Mouse (Mus musculus) heart, postnatal 0 days (tissue): Measurements from ENCODE around the gene Rusc1. TPM values are rescaled to one million over a fixed set of nuclear protein-coding genes. Genes with fewer than 3 reads are reported as not detected.

Experiments used
- ATAC-seq: fragments of 200-750 bp; cut with Nextera tagmentation; 2 replicates; pipeline ENCODE4 v1.8.0; 2017; ENCODE audit warnings: low read depth, moderate number of reproducible peaks, moderate library complexity; ENCODE audit not compliant: insufficient read depth
- DNase-seq: peaks from one replicate; pipeline ENCODE4 v3.0.0-alpha.2; 2016; ENCODE audit warnings: low spot score
- H3K27ac ChIP-seq: fragments of 300-500 bp; sonication (generic); 2 replicates; pipeline ENCODE4 v1.5.1; 2014; ENCODE audit warnings: low read depth, mild to moderate bottlenecking
- H3K27me3 ChIP-seq: fragments of 300-500 bp; sonication (generic); 2 replicates; pipeline ENCODE4 v1.6.1; 2014; ENCODE audit warnings: low read length, mixed read lengths; ENCODE audit not compliant: control insufficient read depth, insufficient read depth
- H3K36me3 ChIP-seq: fragments of 300-500 bp; sonication (generic); replicated peaks from 2 replicates; pipeline ENCODE4 v1.6.1; 2014; ENCODE audit warnings: low read length, mixed read lengths; ENCODE audit not compliant: control insufficient read depth, insufficient read depth
- H3K4me1 ChIP-seq: fragments of 300-500 bp; sonication (generic); 2 replicates; pipeline ENCODE4 v1.6.1; 2014; ENCODE audit warnings: antibody characterized with exemption; ENCODE audit not compliant: control insufficient read depth, insufficient read depth
- H3K4me2 ChIP-seq: fragments of 300-500 bp; sonication (generic); 2 replicates; pipeline ENCODE4 v1.6.1; 2014; ENCODE audit warnings: low read depth, mild to moderate bottlenecking, low read length, moderate library complexity
- H3K4me3 ChIP-seq: fragments of 300-500 bp; sonication (generic); 2 replicates; pipeline ENCODE4 v1.5.1; 2014; ENCODE audit warnings: low read depth, low read length
- H3K9ac ChIP-seq: fragments of 300-500 bp; sonication (generic); replicated peaks from 2 replicates; pipeline ENCODE4 v1.6.1; 2014; ENCODE audit warnings: low read depth, low read length, mixed read lengths
- H3K9me3 ChIP-seq: fragments of 300-500 bp; sonication (generic); replicated peaks from 2 replicates; pipeline ENCODE4 v1.6.1; 2016; ENCODE audit warnings: low read length; ENCODE audit not compliant: control insufficient read depth
- CTCF ChIP-seq: IDR thresholded peaks from 2 replicates; pipeline ENCODE4 v1.5.1; 2016; ENCODE audit warnings: antibody characterized with exemption, control low read depth, low read depth
- EP300 ChIP-seq: IDR thresholded peaks from 2 replicates; pipeline ENCODE4 v1.6.1; 2016; ENCODE audit warnings: antibody characterized with exemption, low read depth
- WGBS: fragments of 180-500 bp; shearing (Covaris S2); extraction: QIAGEN DNeasy Blood & Tissue Kit; methylation state at CpG from one replicate; pipeline ENCODE4 v1.1.7; 2014; 5-methylcytosine and 5-hydroxymethylcytosine counted together
- polyA plus RNA-seq: library from polyadenylated mRNA; unstranded; fragments of >200 nt; fragmentation: Nextera tagmentation; extraction: Ambion mirVana; gene quantifications from 2 replicates; pipeline ENCODE4 v1.2.1, GENCODE M21; 2015
- total RNA-seq: library from RNA; depleted of rRNA; stranded (reverse); fragments of >200 nt; gene quantifications from 2 replicates; pipeline ENCODE4 v1.2.3, GENCODE M21; 2014; ENCODE audit warnings: low replicate concordance

Rusc1 gene
- total and polyA plus RNA-seq, 2 experiments from 2014 or later, result 8.5 to 8.7 TPM

GRCm38 (mm10) chr3:89103291-89103595 lies 10.1 kb upstream of the Rusc1 start:
- Histone ChIP-seq H3K9me3 (no peaks in the 10 kb centered on the region), H3K27me3 (no peaks in the 10 kb centered on the region), H3K4me3 (no peak overlapping the region), H3K27ac (no peak overlapping the region), H3K4me2 (no peak overlapping the region), H3K36me3 (peaks cover 6% of the 10 kb centered on the region), H3K9ac (no peak overlapping the region), H3K4me1 (peaks cover 9% of the 10 kb centered on the region)
- TF ChIP-seq CTCF, result no peak
- TF ChIP-seq EP300, result no peak
- DNase-seq (no peak), ATAC-seq (no peak)
- WGBS, result 67% methylated on average over 4 of the region's 4 CpGs

- ATAC-seq (no peak), DNase-seq (no peak)
- peaks cover 9% of the 10 kb centered on the region for H3K4me1 ChIP-seq
- H3K4me3 ChIP-seq, result peak overlapping the region; percentile 74
- TF ChIP-seq CTCF (no peak), EP300 (no peak)
- no peaks in the 10 kb centered on the region for H3K27me3 ChIP-seq
- H3K27ac ChIP-seq, result no peak overlapping the region
- peaks cover 11% of the 10 kb centered on the region for H3K36me3 ChIP-seq
- WGBS, result 59% methylated on average over 12 of the region's 12 CpGs
- H3K4me2 ChIP-seq, result peak overlapping the region; percentile 83
- no peaks in the 10 kb centered on the region for H3K9me3 ChIP-seq
- no peak overlapping the region for H3K9ac ChIP-seq
Observed at GRCm38 (mm10) chr3:89102495-89103290, 9.6 kb upstream of the Rusc1 start.

GRCm38 (mm10) chr3:89101812-89102494 lies 8.8 kb upstream of the Rusc1 start, which contains the start of gene Fdps:
Gene Fdps (minus strand): TSS chr3:89101959.
- ATAC-seq, result peak; percentile 100
- Histone ChIP-seq H3K27me3 (no peaks in the 10 kb centered on the region), H3K4me1 (peaks cover 9% of the 10 kb centered on the region), H3K4me3 (peak within 1 kb of the TSS; percentile 74), H3K36me3 (peaks cover 11% of the 10 kb centered on the region), H3K27ac (no peak within 1 kb of the TSS), H3K4me2 (peak within 1 kb of the TSS; percentile 83), H3K9me3 (no peaks in the 10 kb centered on the region), H3K9ac (peak within 1 kb of the TSS; percentile 43)
- DNase-seq, result peak; percentile 99
- TF ChIP-seq CTCF, result no peak
- TF ChIP-seq EP300, result no peak
- WGBS, result 0% methylated on average over 26 of the region's 26 CpGs

- WGBS, result 0% methylated on average over 19 of the region's 19 CpGs
- ATAC-seq, result peak; percentile 12; the same call in 1 of the 2 replicates
- TF ChIP-seq EP300, result no peak
- no peak for TF ChIP-seq CTCF
- no peak for DNase-seq
- H3K36me3 ChIP-seq, result peaks cover 11% of the 10 kb centered on the region
- no peak overlapping the region for H3K27ac ChIP-seq
- no peaks in the 10 kb centered on the region for H3K27me3 ChIP-seq
- H3K4me1 ChIP-seq, result peaks cover 9% of the 10 kb centered on the region
- H3K4me3 ChIP-seq, result peak overlapping the region; percentile 74
- peak overlapping the region; percentile 83 for H3K4me2 ChIP-seq
- H3K9me3 ChIP-seq, result no peaks in the 10 kb centered on the region
- H3K9ac ChIP-seq, result peak overlapping the region; percentile 43
Observed at GRCm38 (mm10) chr3:89101459-89101811, 8.3 kb upstream of the Rusc1 start.

GRCm38 (mm10) chr3:89100811-89101210 lies 7.7 kb upstream of the Rusc1 start, which contains the start of gene Gm43738:
Gene Gm43738 (minus strand): TSS chr3:89101099.
- H3K27me3 ChIP-seq, result no peaks in the 10 kb centered on the region
- H3K4me3 ChIP-seq, result peak within 1 kb of the TSS; percentile 74
- H3K36me3 ChIP-seq, result peaks cover 11% of the 10 kb centered on the region
- H3K4me1 ChIP-seq, result peaks cover 9% of the 10 kb centered on the region
- H3K27ac ChIP-seq, result no peak within 1 kb of the TSS
- H3K9me3 ChIP-seq, result no peaks in the 10 kb centered on the region
- ATAC-seq, result no peak
- H3K4me2 ChIP-seq, result peak within 1 kb of the TSS; percentile 83
- TF ChIP-seq CTCF (no peak), EP300 (no peak)
- DNase-seq, result no peak
- 37% methylated on average over 7 of the region's 7 CpGs for WGBS
- H3K9ac ChIP-seq, result peak within 1 kb of the TSS; percentile 43
